Mouse (Mus musculus) CH12.LX (cell line): ENCODE data around the gene Acsm3. TPM values are rescaled to one million over a fixed set of nuclear protein-coding genes. Genes with fewer than 3 reads are reported as not detected.

Source experiments
- DNase-seq: peaks from one replicate; pipeline ENCODE4 v3.0.0-alpha.2; 2013; ENCODE audit errors: extremely low read depth
- H3K27ac ChIP-seq: 2 replicates; pipeline ENCODE4 v1.5.1; 2012; ENCODE audit warnings: low read depth, mild to moderate bottlenecking, control low read depth, moderate library complexity; ENCODE audit not compliant: insufficient read depth
- H3K27me3 ChIP-seq: replicated peaks from 2 replicates; pipeline ENCODE3; 2012; ENCODE audit warnings: inconsistent platforms
- H3K36me3 ChIP-seq, 2 experiments: replicated peaks in 1 of 2; 2 replicates each; pipeline versions ENCODE3 to v1.6.1; 2012; ENCODE audit warnings: inconsistent platforms in 1 of 2, low read length in 1 of 2, mild to moderate bottlenecking in 1 of 2, mixed read lengths in 1 of 2, moderate library complexity in 1 of 2; ENCODE audit not compliant: control insufficient read depth in 1 of 2, insufficient read depth in 1 of 2
- H3K4me1 ChIP-seq, 2 experiments: 2 replicates each; pipeline ENCODE4 v1.6.1; 2012; ENCODE audit warnings: inconsistent platforms in 1 of 2, moderate library complexity in 1 of 2; ENCODE audit not compliant: insufficient read depth in 2 of 2, control insufficient read depth in 1 of 2
- H3K4me2 ChIP-seq: 2 replicates; pipeline ENCODE4 v1.6.1; 2012; ENCODE audit warnings: low read depth, mild to moderate bottlenecking, control low read depth; ENCODE audit not compliant: poor library complexity, insufficient read depth, severe bottlenecking
- H3K4me3 ChIP-seq, 3 experiments: fragments of 150-350 bp in 1 of 3; sonication (generic) in 1 of 3; replicated peaks in 1 of 3; 2 replicates each; pipeline versions ENCODE3 to v1.5.1; 2011 to 2012; ENCODE audit warnings: low read depth in 2 of 3, low read length in 2 of 3, mild to moderate bottlenecking in 2 of 3, moderate library complexity in 2 of 3, control low read depth in 1 of 3, improper control_type of control experiment in 1 of 3, inconsistent platforms in 1 of 3, mixed read lengths in 1 of 3; ENCODE audit not compliant: poor library complexity in 1 of 3
- H3K79me2 ChIP-seq: replicated peaks from 2 replicates; pipeline ENCODE4 v1.6.1; 2012; ENCODE audit warnings: mild to moderate bottlenecking, moderate library complexity; ENCODE audit not compliant: control insufficient read depth, poor library complexity, insufficient read depth, severe bottlenecking; ENCODE audit errors: extremely low read depth
- H3K9ac ChIP-seq: 2 replicates; pipeline ENCODE4 v1.6.1; 2012; ENCODE audit warnings: low read depth, mild to moderate bottlenecking, control low read depth, moderate library complexity; ENCODE audit not compliant: insufficient read depth
- H3K9me3 ChIP-seq: replicated peaks from 2 replicates; pipeline ENCODE3; 2012; ENCODE audit warnings: low read length, inconsistent platforms, mixed read lengths
- BHLHE40 ChIP-seq: IDR thresholded peaks from 2 replicates; pipeline ENCODE4 v1.6.1; 2011; ENCODE audit warnings: mild to moderate bottlenecking, low read depth, low read length, improper control_type of control experiment
- EP300 ChIP-seq: IDR thresholded peaks from 2 replicates; pipeline ENCODE4 v1.6.1; 2011; ENCODE audit warnings: low read length, improper control_type of control experiment
- ETS1 ChIP-seq: conservative IDR thresholded peaks from 2 replicates; pipeline ENCODE4 v1.6.1; 2012; ENCODE audit warnings: low read depth, mild to moderate bottlenecking, inconsistent platforms, low read length, improper control_type of control experiment, moderate library complexity
- GABPA ChIP-seq: IDR thresholded peaks from 2 replicates; pipeline ENCODE4 v1.6.1; 2012; ENCODE audit warnings: low read depth, low read length, improper control_type of control experiment, inconsistent platforms; ENCODE audit not compliant: insufficient replicate concordance
- HCFC1 ChIP-seq: IDR thresholded peaks from 2 replicates; pipeline ENCODE4 v1.6.1; 2012; ENCODE audit warnings: low read depth, mild to moderate bottlenecking, inconsistent platforms, low read length, improper control_type of control experiment
- IRF4 ChIP-seq: IDR thresholded peaks from 2 replicates; pipeline ENCODE4 v1.6.1; 2014; ENCODE audit warnings: low read depth, mild to moderate bottlenecking, inconsistent platforms, low read length, improper control_type of control experiment
- JUN ChIP-seq: IDR thresholded peaks from 2 replicates; pipeline ENCODE4 v1.6.1; 2011; ENCODE audit warnings: low read depth, mild to moderate bottlenecking, low read length, improper control_type of control experiment, moderate library complexity; ENCODE audit not compliant: insufficient read depth
- MAFK ChIP-seq: IDR thresholded peaks from 2 replicates; pipeline ENCODE4 v1.6.1; 2011; ENCODE audit warnings: low read length, improper control_type of control experiment; ENCODE audit not compliant: insufficient replicate concordance
- MAX ChIP-seq: IDR thresholded peaks from 2 replicates; pipeline ENCODE4 v1.6.1; 2011; ENCODE audit warnings: low read length, improper control_type of control experiment
- MAZ ChIP-seq: IDR thresholded peaks from 2 replicates; pipeline ENCODE4 v1.6.1; 2012; ENCODE audit warnings: low read depth, mild to moderate bottlenecking, inconsistent platforms, low read length, improper control_type of control experiment, moderate library complexity
- MEF2A ChIP-seq: IDR thresholded peaks from 2 replicates; pipeline ENCODE4 v1.6.1; 2014; ENCODE audit warnings: low read depth, mild to moderate bottlenecking, inconsistent platforms, low read length, improper control_type of control experiment, borderline replicate concordance
- MXI1 ChIP-seq: IDR thresholded peaks from 2 replicates; pipeline ENCODE4 v1.6.1; 2011; ENCODE audit warnings: mild to moderate bottlenecking, low read depth, low read length, improper control_type of control experiment
- NRF1 ChIP-seq: IDR thresholded peaks from 2 replicates; pipeline ENCODE4 v1.6.1; 2014; ENCODE audit warnings: low read depth, mild to moderate bottlenecking, inconsistent platforms, low read length, improper control_type of control experiment, moderate library complexity
- PAX5 ChIP-seq: IDR thresholded peaks from 2 replicates; pipeline ENCODE4 v1.6.1; 2012; ENCODE audit warnings: low read length, inconsistent platforms, mixed read lengths
- POLR2A ChIP-seq: IDR thresholded peaks from 2 replicates; pipeline ENCODE4 v1.6.1; 2011; ENCODE audit warnings: low read depth, mild to moderate bottlenecking, improper control_type of control experiment, low read length
- POLR2AphosphoS2 ChIP-seq: IDR thresholded peaks from 2 replicates; pipeline ENCODE4 v1.6.1; 2011; ENCODE audit warnings: low read depth, low read length, improper control_type of control experiment
- RAD21 ChIP-seq: IDR thresholded peaks from 2 replicates; pipeline ENCODE4 v1.6.1; 2011; ENCODE audit warnings: low read depth, mild to moderate bottlenecking, low read length, improper control_type of control experiment, moderate library complexity
- SIN3A ChIP-seq: IDR thresholded peaks from 2 replicates; pipeline ENCODE4 v1.6.1; 2012; ENCODE audit warnings: low read length, improper control_type of control experiment, inconsistent platforms
- TBP ChIP-seq: conservative IDR thresholded peaks from 2 replicates; pipeline ENCODE4 v1.6.1; 2011; ENCODE audit warnings: low read depth, low read length, improper control_type of control experiment
- TCF12 ChIP-seq: IDR thresholded peaks from 2 replicates; pipeline ENCODE4 v1.6.1; 2014; ENCODE audit warnings: low read depth, mild to moderate bottlenecking, inconsistent platforms, low read length, improper control_type of control experiment
- UBTF ChIP-seq: IDR thresholded peaks from 2 replicates; pipeline ENCODE4 v1.6.1; 2012; ENCODE audit warnings: low read depth, mild to moderate bottlenecking, inconsistent platforms, low read length, improper control_type of control experiment, moderate library complexity
- ZMIZ1 ChIP-seq: IDR thresholded peaks from 2 replicates; pipeline ENCODE4 v1.6.1; 2012; ENCODE audit warnings: low read depth, mild to moderate bottlenecking, inconsistent platforms, low read length, improper control_type of control experiment
- ZNF384 ChIP-seq: IDR thresholded peaks from 2 replicates; pipeline ENCODE4 v1.6.1; 2012; ENCODE audit warnings: low read depth, low read length, improper control_type of control experiment, inconsistent platforms
- dilution Hi-C: fragments of 300-500 bp; cut with MboI; formaldehyde crosslinking; loops from 2 replicates; pipeline ENCODE4 v1.14.3; 2020; ENCODE audit warnings: low sequenced_read_pairs; ENCODE audit not compliant: extremely low pct_unique_long_range_greater_than_20kb, extremely low pct_ligation_motif_present
- in situ Hi-C: fragments of 300-500 bp; cut with MboI; formaldehyde crosslinking; loops from 3 replicates; pipeline ENCODE4 v1.14.3; 2019; ENCODE audit warnings: low sequenced_read_pairs, low pct_ligation_motif_present, low pct_unique_long_range_greater_than_20kb, mixed read lengths
- polyA plus RNA-seq: library from polyadenylated mRNA; unstranded; fragments of >175 nt; gene quantifications from 2 replicates; pipeline ENCODE4 v1.2.1, GENCODE M21; 2012; ENCODE audit warnings: low read depth; ENCODE audit not compliant: insufficient read length
- total RNA-seq, 2 experiments: library from RNA; depleted of rRNA; stranded (reverse); fragments of 300-350 nt in 1 of 2; fragments of >200 nt in 1 of 2; gene quantifications; 2 replicates each; pipeline ENCODE4 v1.2.3; 2012 to 2014

Gene Acsm3
- total and polyA plus RNA-seq, 3 experiments = 0.17 to 0.69 TPM; not detected in 1

DNA sequence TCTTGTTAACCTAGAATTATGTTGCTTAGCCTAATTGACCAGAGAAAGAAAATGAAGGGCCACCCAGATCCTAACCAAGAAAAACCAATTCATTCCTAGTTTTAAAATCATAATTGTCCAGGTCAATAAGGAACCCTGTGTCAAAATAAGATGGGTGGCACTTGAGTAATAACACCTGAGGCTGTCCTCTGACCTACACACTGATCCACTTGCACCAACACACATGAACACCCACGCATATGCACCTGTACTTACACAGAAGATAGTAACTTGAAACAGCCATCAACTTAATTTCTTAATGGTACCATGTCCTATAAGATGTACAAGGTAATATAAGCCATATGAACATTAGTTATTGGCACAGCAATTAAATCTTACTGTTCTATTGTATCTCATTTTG is 7.0 kb upstream of the Acsm3 start:
- DNase-seq = no peak

DNA sequence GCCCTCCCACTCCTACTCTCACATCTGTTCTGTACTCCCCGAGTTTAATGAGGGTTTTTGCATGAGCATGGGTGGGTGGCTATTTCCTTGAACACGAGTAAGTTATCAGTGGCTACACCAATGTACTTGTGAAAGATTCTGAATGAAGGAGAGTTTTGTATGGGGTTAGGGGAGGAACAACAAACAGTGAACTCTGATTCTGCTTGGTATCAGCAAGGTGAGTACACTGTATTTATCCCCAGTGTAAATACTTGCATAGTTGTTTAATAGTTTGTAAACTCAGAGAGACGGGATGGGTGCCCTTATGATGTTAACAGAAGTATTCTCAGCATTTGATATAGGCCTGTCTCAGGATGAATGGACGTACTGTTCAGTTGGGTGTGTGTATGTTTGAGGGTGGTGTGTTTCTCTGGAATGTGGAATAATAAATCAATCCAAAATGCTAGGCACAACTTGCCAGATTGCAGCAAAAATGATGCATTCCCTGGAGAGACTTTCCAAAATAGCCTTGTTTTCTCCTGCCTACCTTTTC is 1.5 kb downstream of the Acsm3 start:
- no peak overlapping the region for H3K4me3 ChIP-seq
- H3K36me3 ChIP-seq = no peaks in the 10 kb centered on the region
- H3K4me1 ChIP-seq = no peaks in the 10 kb centered on the region
- H3K9me3 ChIP-seq = no peaks in the 10 kb centered on the region
- in situ Hi-C loops (no loop called here), dilution Hi-C loops (no loop called here)
- H3K79me2 ChIP-seq = no peaks in the 10 kb centered on the region
- no peak overlapping the region for H3K27ac ChIP-seq
- peaks cover 3% of the 10 kb centered on the region for H3K27me3 ChIP-seq
- TF ChIP-seq UBTF (no peak), RAD21 (no peak), MAZ (no peak), MAFK (no peak), JUN (no peak), POLR2AphosphoS2 (no peak), PAX5 (no peak), MEF2A (no peak), TBP (no peak), BHLHE40 (no peak), IRF4 (no peak), ZNF384 (no peak), TCF12 (no peak), NRF1 (no peak), HCFC1 (no peak), EP300 (no peak), ZMIZ1 (no peak), MAX (no peak), GABPA (no peak), ETS1 (no peak)
- no peak for DNase-seq
- H3K4me2 ChIP-seq = no peak overlapping the region
- H3K9ac ChIP-seq = no peak overlapping the region

More for the DNA sequence above, 7.0 kb upstream of the Acsm3 start:
- Histone ChIP-seq H3K4me3 (no peak overlapping the region), H3K4me2 (no peak overlapping the region), H3K36me3 (no peaks in the 10 kb centered on the region), H3K9ac (no peak overlapping the region), H3K79me2 (no peaks in the 10 kb centered on the region), H3K27me3 (peaks cover 2% of the 10 kb centered on the region), H3K9me3 (no peaks in the 10 kb centered on the region), H3K27ac (no peak overlapping the region), H3K4me1 (no peaks in the 10 kb centered on the region)
- dilution Hi-C loops (no loop called here), in situ Hi-C loops (no loop called here)
- TF ChIP-seq TCF12 (no peak), MXI1 (no peak), ZMIZ1 (no peak), SIN3A (no peak), POLR2A (no peak), MAFK (no peak)
